Mouse (Mus musculus): ENCODE measurements around the gene Npb.

DNA sequence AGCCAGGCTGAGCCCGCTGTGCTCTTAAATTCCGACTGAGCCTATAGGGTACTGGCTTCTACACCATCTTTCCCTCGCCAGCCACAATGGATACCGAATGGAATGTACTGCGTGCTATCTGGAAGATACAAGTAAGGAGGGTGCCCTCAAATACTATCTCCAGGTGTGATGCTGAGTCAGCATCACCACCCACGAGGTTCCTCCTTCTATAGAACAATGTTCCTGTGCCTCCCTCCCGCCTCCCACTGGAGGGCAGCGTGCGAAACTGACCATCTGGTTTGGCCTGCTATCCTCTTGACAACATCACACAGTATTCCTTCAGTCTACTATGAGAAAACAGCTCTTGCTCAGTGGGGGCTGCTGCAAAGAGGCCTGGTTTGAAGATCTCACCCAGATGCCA, 43.2 kb upstream of the Npb start:
- TF ChIP-seq CTCF (IDR thresholded peaks at IDR 0.05; ENCODE audit: control insufficient read depth, insufficient read depth, insufficient replicate concordance, low read depth, low read length) (no peak), POLR2A (IDR thresholded peaks at IDR 0.05; ENCODE audit: control insufficient read depth, low read depth, low read length) (no peak)

All from testis, adult 2 months (tissue).